Mouse (Mus musculus) heart, adult 11 months (tissue): Measurements from ENCODE around the gene Mdm4.
"Not testable (repeated sequence)": the region's sequence is repeated elsewhere in the genome, so short reads cannot be mapped to it uniquely, and the experiment has no call there.

Source experiments
- DNase-seq: peaks from one replicate; pipeline ENCODE4 v3.0.0; 2022

Gene Mdm4

GRCm38 (mm10) chr1:133051829-133052228 is 21.5 kb upstream of the Mdm4 start:
- DNase-seq = no peak

- peak; percentile 91 for DNase-seq
Measured at GRCm38 (mm10) chr1:133050001-133050431, 19.7 kb upstream of the Mdm4 start.

- no peak for DNase-seq
Measured at GRCm38 (mm10) chr1:133048690-133049089, 18.3 kb upstream of the Mdm4 start.

GRCm38 (mm10) chr1:133047575-133047974 is 17.2 kb upstream of the Mdm4 start:
- peak; percentile 94 for DNase-seq

- peak; percentile 95 for DNase-seq
Measured at GRCm38 (mm10) chr1:133046441-133046931, 16.1 kb upstream of the Mdm4 start.

GRCm38 (mm10) chr1:133045861-133046440 is 15.6 kb upstream of the Mdm4 start:
- peak; percentile 98 for DNase-seq

- DNase-seq = no peak
Measured at GRCm38 (mm10) chr1:133045011-133045860, 14.9 kb upstream of the Mdm4 start, which contains the start of gene Pik3c2b. Pik3c2b (plus strand) TSS chr1:133045667.

GRCm38 (mm10) chr1:133039505-133039949 is 9.2 kb upstream of the Mdm4 start:
- DNase-seq = peak; percentile 93

- not testable (repeated sequence) for DNase-seq
Measured at GRCm38 (mm10) chr1:133034682-133035081, 4.3 kb upstream of the Mdm4 start.

- DNase-seq = peak; percentile 91
Measured at GRCm38 (mm10) chr1:133034091-133034460, 3.7 kb upstream of the Mdm4 start.

GRCm38 (mm10) chr1:133033316-133034090 is 3.1 kb upstream of the Mdm4 start:
- peak; percentile 94 for DNase-seq

GRCm38 (mm10) chr1:133032981-133033315 is 2.6 kb upstream of the Mdm4 start:
- DNase-seq = no peak

GRCm38 (mm10) chr1:133029744-133030143 is 617 bp downstream of the Mdm4 start:
- no peak for DNase-seq

- DNase-seq = peak; percentile 78
Measured at GRCm38 (mm10) chr1:133027980-133028379, 2.4 kb downstream of the Mdm4 start.

- DNase-seq = peak; percentile 64
Measured at GRCm38 (mm10) chr1:133027126-133027525, 3.2 kb downstream of the Mdm4 start.

- peak; percentile 91 for DNase-seq
Measured at GRCm38 (mm10) chr1:133025796-133026190, 4.6 kb downstream of the Mdm4 start.

GRCm38 (mm10) chr1:133025051-133025795 is 5.1 kb downstream of the Mdm4 start:
- peak; percentile 99 for DNase-seq

- DNase-seq = peak; percentile 82
Measured at GRCm38 (mm10) chr1:133024426-133024825, 5.9 kb downstream of the Mdm4 start.

GRCm38 (mm10) chr1:133023723-133024122 is 6.6 kb downstream of the Mdm4 start:
- DNase-seq = peak; percentile 84

GRCm38 (mm10) chr1:133021971-133022370 is 8.4 kb downstream of the Mdm4 start:
- DNase-seq = peak; percentile 66

GRCm38 (mm10) chr1:133021391-133021790 is 9.0 kb downstream of the Mdm4 start:
- DNase-seq = peak; percentile 70

- peak; percentile 72 for DNase-seq
Measured at GRCm38 (mm10) chr1:133020137-133020894, 10.0 kb downstream of the Mdm4 start.
